Mouse (Mus musculus) lung, embryonic 14.5 days (tissue): ENCODE data around the gene Olfr1378. TPM values are rescaled to one million over a fixed set of nuclear protein-coding genes. Genes with fewer than 3 reads are reported as not detected.
A peak's percentile ranks its signal among the peaks of the same experiment; 100 is the strongest.

Experiments used
- ATAC-seq: fragments of 200-750 bp; cut with Nextera tagmentation; 2 replicates; pipeline ENCODE4 v1.8.0; 2017; ENCODE audit warnings: mild to moderate bottlenecking, moderate TSS enrichment, moderate library complexity; ENCODE audit not compliant: insufficient read depth
- DNase-seq: peaks from one replicate; pipeline ENCODE4 v3.0.0-alpha.2; 2015
- H3K27ac ChIP-seq: fragments of 300-500 bp; sonication (generic); 2 replicates; pipeline ENCODE4 v1.5.1; 2014; ENCODE audit warnings: low read depth, mild to moderate bottlenecking, moderate library complexity
- H3K27me3 ChIP-seq: fragments of 300-500 bp; sonication (generic); 2 replicates; pipeline ENCODE4 v1.6.1; 2014; ENCODE audit warnings: low read length, control low read depth; ENCODE audit not compliant: insufficient read depth
- H3K36me3 ChIP-seq: fragments of 300-500 bp; sonication (generic); 2 replicates; pipeline ENCODE4 v1.6.1; 2014; ENCODE audit warnings: control low read depth; ENCODE audit not compliant: insufficient read depth
- H3K4me1 ChIP-seq: fragments of 300-500 bp; sonication (generic); 2 replicates; pipeline ENCODE4 v1.6.1; 2014; ENCODE audit warnings: antibody characterized with exemption, control low read depth; ENCODE audit not compliant: insufficient read depth
- H3K4me2 ChIP-seq: fragments of 300-500 bp; sonication (generic); 2 replicates; pipeline ENCODE4 v1.6.1; 2014; ENCODE audit warnings: mild to moderate bottlenecking
- H3K4me3 ChIP-seq: fragments of 300-500 bp; sonication (generic); 2 replicates; pipeline ENCODE4 v1.5.1; 2014; ENCODE audit warnings: low read depth, low read length
- H3K9ac ChIP-seq: fragments of 300-500 bp; sonication (generic); 2 replicates; pipeline ENCODE4 v1.6.1; 2014
- H3K9me3 ChIP-seq: fragments of 300-500 bp; sonication (generic); 2 replicates; pipeline ENCODE4 v1.6.1; 2016; ENCODE audit warnings: low read depth, low read length, control low read depth
- CTCF ChIP-seq: IDR thresholded peaks from 2 replicates; pipeline ENCODE4 v1.5.1; 2016; ENCODE audit warnings: antibody characterized with exemption, low read depth
- WGBS: fragments of 180-500 bp; shearing (Covaris S2); extraction: QIAGEN DNeasy Blood & Tissue Kit; methylation state at CpG from one replicate; pipeline ENCODE4 v1.1.7; 2014; 5-methylcytosine and 5-hydroxymethylcytosine counted together
- polyA plus RNA-seq: library from polyadenylated mRNA; unstranded; fragments of >200 nt; fragmentation: Nextera tagmentation; extraction: Ambion mirVana; gene quantifications from 2 replicates; pipeline ENCODE4 v1.2.1, GENCODE M21; 2014

Olfr1378 gene
- polyA plus RNA-seq, 1 experiment from 2014 or later: not detected

DNA sequence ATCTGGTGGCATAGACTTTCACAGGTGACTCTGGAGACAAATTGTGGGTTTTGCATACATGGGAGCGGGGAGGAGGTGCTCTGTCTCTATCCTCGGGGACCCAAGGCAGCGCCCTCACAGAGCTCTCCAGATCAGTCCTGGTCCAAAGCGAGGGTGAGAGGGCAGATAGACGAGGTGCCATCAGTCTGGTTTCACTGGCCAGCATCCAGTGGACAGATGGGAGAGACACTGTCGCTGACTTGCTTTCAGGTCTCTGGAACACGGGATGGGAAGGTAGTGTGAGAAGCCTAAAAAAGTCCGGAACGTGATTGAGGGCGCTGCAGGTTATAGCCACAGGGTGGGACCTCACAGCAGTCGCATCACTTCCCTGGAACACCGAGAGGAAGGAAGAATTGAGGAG, 23.9 kb upstream of the Olfr1378 start:
- no peak for TF ChIP-seq CTCF
- 64% methylated on average over 12 of the region's 12 CpGs for WGBS
- no peaks in the 10 kb centered on the region for H3K4me1 ChIP-seq
- no peak for DNase-seq
- no peak overlapping the region for H3K9ac ChIP-seq
- no peak overlapping the region for H3K4me3 ChIP-seq
- H3K36me3 ChIP-seq: no peaks in the 10 kb centered on the region
- H3K4me2 ChIP-seq: no peak overlapping the region
- H3K27ac ChIP-seq: no peak overlapping the region
- ATAC-seq: no peak
- H3K9me3 ChIP-seq: no peaks in the 10 kb centered on the region
- no peaks in the 10 kb centered on the region for H3K27me3 ChIP-seq

DNA sequence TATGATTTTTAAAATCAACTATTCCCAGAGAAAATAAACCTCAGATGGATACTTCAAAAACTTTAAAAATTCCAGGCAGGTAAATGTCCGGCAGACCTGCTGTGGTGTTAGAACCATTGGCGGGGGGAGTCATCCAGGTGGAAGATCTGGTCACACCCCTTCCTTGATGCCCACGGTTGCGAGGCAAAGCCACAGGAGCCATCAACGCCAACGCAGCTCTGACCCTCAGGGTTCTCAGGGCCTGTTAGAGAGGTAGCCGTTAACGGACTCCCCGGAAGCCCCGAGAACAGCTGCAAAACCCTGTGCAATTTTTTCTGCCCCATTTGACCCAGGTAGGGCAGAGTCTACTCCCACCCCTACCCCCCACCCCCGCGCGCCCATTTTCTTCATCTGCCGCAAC, 22.8 kb upstream of the Olfr1378 start, which contains the start of gene 4933414I15Rik:
4933414I15Rik (minus strand) TSS at position 260 of the 400 bp plus-strand sequence.
- Histone ChIP-seq H3K4me2 (no peak within 1 kb of the TSS), H3K4me3 (no peak within 1 kb of the TSS), H3K27me3 (no peaks in the 10 kb centered on the region), H3K4me1 (no peaks in the 10 kb centered on the region), H3K9ac (no peak within 1 kb of the TSS), H3K9me3 (no peaks in the 10 kb centered on the region), H3K27ac (no peak within 1 kb of the TSS), H3K36me3 (no peaks in the 10 kb centered on the region)
- DNase-seq (no peak), ATAC-seq (no peak)
- WGBS: 73% methylated on average over 14 of the region's 14 CpGs
- TF ChIP-seq CTCF: no peak

DNA sequence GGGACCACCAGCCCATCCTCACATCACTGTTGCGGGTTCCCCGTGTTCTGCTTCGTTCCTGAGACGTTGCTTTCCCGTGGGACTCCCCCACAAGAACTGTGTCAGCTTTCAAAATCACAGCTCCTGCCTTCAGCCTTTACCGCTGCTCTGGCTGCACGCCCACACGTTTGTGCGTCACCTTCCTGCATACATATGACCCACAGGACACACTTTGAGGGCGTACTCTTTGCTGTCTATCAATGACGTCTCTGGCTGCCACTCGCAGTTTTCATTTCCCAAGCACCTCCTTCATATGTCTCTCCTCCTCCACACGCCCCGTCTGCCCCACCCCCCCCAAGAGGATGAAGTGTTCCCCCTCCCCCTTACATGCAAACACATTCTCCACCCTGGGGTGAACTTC, 14.0 kb upstream of the Olfr1378 start:
- H3K27ac ChIP-seq: no peak overlapping the region
- H3K27me3 ChIP-seq: no peaks in the 10 kb centered on the region
- no peaks in the 10 kb centered on the region for H3K9me3 ChIP-seq
- WGBS: 41% methylated on average over 14 of the region's 14 CpGs
- DNase-seq (peak; percentile 36), ATAC-seq (no peak; the same call in 1 of the 2 replicates)
- no peak for TF ChIP-seq CTCF
- peak overlapping the region; percentile 20 for H3K4me2 ChIP-seq
- no peak overlapping the region for H3K9ac ChIP-seq
- no peaks in the 10 kb centered on the region for H3K4me1 ChIP-seq
- H3K4me3 ChIP-seq: no peak overlapping the region
- no peaks in the 10 kb centered on the region for H3K36me3 ChIP-seq

- Histone ChIP-seq H3K4me1 (no peaks in the 10 kb centered on the region), H3K9ac (no peak within 1 kb of the TSS), H3K36me3 (no peaks in the 10 kb centered on the region), H3K4me2 (no peak within 1 kb of the TSS), H3K27me3 (no peaks in the 10 kb centered on the region), H3K4me3 (no peak within 1 kb of the TSS), H3K9me3 (no peaks in the 10 kb centered on the region), H3K27ac (no peak within 1 kb of the TSS)
- TF ChIP-seq CTCF: no peak
- no peak for DNase-seq
- no peak for ATAC-seq
- 57% methylated on average over 6 of the region's 6 CpGs for WGBS
Measured at GRCm38 (mm10) chr11:50953665-50954064, 12.7 kb upstream of the Olfr1378 start, which contains the start of gene Prop1. Gene Prop1 (minus strand): TSS chr11:50953765.

DNA sequence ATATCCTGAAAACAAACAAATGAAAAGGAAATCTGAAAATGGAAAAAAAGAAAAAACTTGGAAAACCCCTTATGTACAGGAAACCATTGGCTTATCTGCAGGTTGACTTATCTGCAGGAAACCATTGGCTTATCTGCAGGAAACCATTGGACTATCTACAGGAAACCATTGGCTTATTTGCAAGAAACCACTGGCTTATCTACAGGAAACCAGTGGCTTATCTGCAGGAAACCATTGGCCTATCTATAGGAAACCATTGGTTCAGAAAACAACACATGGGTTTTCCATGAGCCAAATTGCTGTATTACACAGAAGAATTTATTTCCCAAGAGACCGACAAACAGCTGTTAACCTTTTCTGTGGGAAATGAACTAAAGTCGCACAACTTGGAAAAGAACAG, 1.4 kb upstream of the Olfr1378 start:
- Histone ChIP-seq H3K4me1 (no peaks in the 10 kb centered on the region), H3K4me3 (no peak overlapping the region), H3K27ac (no peak overlapping the region), H3K4me2 (no peak overlapping the region), H3K9me3 (no peaks in the 10 kb centered on the region), H3K36me3 (no peaks in the 10 kb centered on the region), H3K9ac (no peak overlapping the region), H3K27me3 (no peaks in the 10 kb centered on the region)
- WGBS: 81% methylated on average over 2 of the region's 2 CpGs
- DNase-seq (peak; percentile 44), ATAC-seq (no peak)
- no peak for TF ChIP-seq CTCF

GRCm38 (mm10) chr11:50977216-50977615, 10.9 kb downstream of the Olfr1378 start:
- no peaks in the 10 kb centered on the region for H3K9me3 ChIP-seq
- 68% methylated on average over 4 of the region's 4 CpGs for WGBS
- no peak overlapping the region for H3K9ac ChIP-seq
- no peaks in the 10 kb centered on the region for H3K36me3 ChIP-seq
- TF ChIP-seq CTCF: peak; percentile 48
- H3K4me3 ChIP-seq: no peak overlapping the region
- H3K4me2 ChIP-seq: no peak overlapping the region
- no peak overlapping the region for H3K27ac ChIP-seq
- ATAC-seq (no peak), DNase-seq (peak; percentile 23)
- no peaks in the 10 kb centered on the region for H3K4me1 ChIP-seq
- H3K27me3 ChIP-seq: no peaks in the 10 kb centered on the region

- Histone ChIP-seq H3K27me3 (no peaks in the 10 kb centered on the region), H3K4me3 (no peak within 1 kb of the TSS), H3K4me2 (no peak within 1 kb of the TSS), H3K27ac (no peak within 1 kb of the TSS), H3K9me3 (no peaks in the 10 kb centered on the region), H3K36me3 (no peaks in the 10 kb centered on the region), H3K4me1 (no peaks in the 10 kb centered on the region), H3K9ac (no peak within 1 kb of the TSS)
- no peak for ATAC-seq
- DNase-seq: no peak
- WGBS: 65% methylated on average over 5 of the region's 5 CpGs
- TF ChIP-seq CTCF: no peak
Measured at GRCm38 (mm10) chr11:50981667-50982066, 15.3 kb downstream of the Olfr1378 start, which contains the start of gene Olfr1377. Gene Olfr1377 (plus strand): TSS chr11:50981967.

DNA sequence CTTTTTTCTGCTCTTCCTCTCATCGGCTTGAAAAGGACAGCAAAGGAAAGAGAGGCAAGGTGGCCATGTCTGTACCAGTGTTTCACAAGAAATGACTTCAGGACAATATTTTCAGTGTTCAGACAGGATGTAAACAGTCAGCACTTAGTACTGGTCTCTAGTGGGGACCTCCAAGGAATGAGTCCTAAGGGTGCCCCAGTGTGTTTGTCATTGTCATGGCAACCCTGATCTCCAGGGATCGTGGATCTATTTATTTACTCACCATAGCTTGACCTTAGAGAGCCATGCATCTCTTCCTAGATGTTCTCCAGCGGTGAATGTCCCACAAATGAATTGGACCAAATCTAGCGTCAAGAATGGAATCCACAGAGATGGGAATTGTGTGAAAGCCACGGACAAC, 37.0 kb downstream of the Olfr1378 start, which contains the start of gene Olfr51:
Olfr51 (plus strand) TSS at position 301 of the 400 bp plus-strand sequence.
- 62% methylated on average over 5 of the region's 5 CpGs for WGBS

More for the DNA sequence above, 37.0 kb downstream of the Olfr1378 start, which contains the start of gene Olfr51:
- H3K4me1 ChIP-seq: no peaks in the 10 kb centered on the region
- no peaks in the 10 kb centered on the region for H3K27me3 ChIP-seq
- no peak within 1 kb of the TSS for H3K9ac ChIP-seq
- H3K4me2 ChIP-seq: no peak within 1 kb of the TSS
- no peak for TF ChIP-seq CTCF
- no peaks in the 10 kb centered on the region for H3K36me3 ChIP-seq
- no peak within 1 kb of the TSS for H3K27ac ChIP-seq
- H3K4me3 ChIP-seq: no peak within 1 kb of the TSS
- no peaks in the 10 kb centered on the region for H3K9me3 ChIP-seq
- no peak for ATAC-seq
- DNase-seq: no peak
